Mouse (Mus musculus) MEL-GATA-1-ER (cell line): ENCODE results near the gene Ahdc1.

Experiments
- DNase-seq: peaks from one replicate; pipeline ENCODE4 v3.0.0-alpha.2; 2012; ENCODE audit warnings: low read depth; ENCODE audit errors: extremely low read depth

Gene Ahdc1

DNA sequence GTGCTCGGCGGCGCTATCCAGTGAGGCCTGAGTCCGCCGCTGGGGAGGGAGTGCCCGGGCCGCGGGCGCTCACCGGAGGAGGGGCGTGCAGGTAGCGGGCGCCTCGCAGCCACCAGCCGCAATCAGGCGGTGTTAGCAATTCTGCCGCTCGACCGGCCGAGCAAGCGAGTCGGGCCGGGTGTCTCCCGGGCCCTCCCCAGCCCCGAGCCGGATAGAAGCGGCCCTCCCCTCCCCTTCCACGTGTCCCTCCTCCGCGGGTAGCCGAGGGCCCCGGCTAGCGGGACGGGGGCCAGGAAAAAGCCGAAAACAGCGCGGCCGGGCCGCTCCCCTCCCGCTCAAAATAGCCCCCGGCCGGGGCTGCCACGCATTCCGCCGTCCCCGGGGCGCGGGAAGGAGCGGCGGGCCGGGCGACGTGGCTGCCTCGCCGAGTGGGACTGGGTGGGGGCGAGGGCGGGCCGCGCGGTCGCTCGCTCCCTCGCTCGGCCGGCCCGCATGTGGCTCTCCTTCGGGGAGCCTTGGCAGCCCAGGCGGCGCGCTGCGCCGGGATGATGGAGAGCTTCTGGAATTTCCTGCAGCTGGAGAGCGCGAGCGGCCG, 27.6 kb downstream of the Ahdc1 start:
- DNase-seq: no peak

DNA sequence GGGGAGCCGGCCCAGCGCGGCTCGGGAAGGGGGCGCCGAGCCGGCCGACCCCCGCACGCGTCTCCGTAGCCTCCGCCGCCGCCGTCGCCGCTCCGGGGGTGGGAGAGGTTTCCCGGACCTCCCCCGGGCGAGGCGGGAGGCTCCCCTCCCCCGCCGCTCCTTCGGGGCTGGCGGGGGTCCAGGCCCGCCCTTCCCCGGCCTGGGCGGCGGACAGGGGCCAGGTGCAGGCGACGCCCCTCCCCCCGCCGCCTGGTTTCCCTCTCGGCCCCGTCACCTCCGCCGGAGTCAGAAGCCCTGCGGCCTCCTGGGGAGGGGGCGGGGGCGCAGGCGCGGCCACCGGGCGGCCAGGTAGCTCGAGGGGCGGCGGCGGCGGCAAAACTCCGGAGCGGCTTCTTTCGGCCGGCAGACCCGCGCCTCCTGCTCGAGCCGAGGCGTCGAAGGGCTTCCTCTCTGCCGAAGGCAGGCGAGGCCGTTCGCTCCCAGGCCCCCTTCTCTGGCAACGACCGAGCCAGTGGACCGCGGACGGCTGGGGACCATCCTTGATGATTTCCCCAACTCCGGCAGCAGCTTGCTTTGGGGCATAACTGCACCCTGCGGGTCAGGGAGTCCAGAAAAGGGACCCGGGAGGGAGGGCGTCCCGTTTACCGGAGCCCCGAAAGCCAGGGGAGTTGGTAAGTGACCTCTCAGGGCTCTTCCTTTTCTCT, 28.2 kb downstream of the Ahdc1 start:
- DNase-seq: no peak

DNA sequence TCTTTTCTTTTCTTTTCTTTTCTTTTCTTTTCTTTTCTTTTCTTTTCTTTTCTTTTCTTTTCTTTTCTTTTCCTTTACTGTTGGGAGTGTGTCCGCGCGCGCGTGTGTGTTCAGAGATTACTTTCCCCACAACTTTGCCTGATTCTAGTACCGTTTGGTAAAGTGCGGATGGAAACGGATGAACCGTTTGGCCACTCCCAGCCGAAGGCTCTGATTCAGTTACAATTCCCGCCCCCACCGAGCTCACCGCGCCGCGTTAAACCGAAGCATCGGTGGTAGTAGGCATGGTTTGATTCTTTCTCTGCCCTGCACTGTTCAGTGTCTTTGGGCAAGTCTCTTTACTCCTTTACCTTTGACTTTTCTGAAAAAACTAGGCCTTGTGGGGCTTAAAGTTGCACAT, 28.8 kb downstream of the Ahdc1 start:
- no peak for DNase-seq

DNA sequence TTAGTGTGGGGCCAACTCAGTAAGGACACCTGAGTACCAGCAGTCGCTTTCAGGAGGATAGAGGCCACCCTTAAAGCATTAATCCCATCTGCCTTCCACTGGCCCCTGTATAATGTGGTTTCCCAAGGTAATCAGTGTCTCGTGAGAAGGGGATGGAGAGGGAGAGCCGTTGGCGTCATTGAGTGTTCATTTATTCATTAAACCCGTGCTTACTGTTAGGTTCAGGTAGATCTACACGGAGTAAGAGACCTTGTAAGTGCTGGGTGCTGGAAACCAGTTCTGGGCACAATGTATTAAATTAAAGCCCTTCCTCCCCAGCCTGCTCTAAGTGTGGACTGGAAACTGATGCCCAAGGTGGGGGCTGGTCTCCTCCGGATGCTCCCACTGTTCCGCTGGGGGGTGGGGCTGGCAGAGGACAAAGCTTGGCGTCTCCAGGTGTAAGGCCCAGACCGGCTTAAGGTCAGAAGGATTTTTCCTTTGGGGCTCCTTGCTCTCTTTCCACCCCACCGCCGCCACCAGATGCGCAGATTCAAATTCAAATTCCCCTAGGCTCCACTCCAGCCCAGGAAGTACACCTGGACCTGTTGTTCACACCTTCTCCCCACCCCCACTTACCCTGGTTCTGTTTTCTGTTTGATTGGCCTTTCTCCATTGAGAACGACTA, 29.3 kb downstream of the Ahdc1 start:
- DNase-seq: no peak

DNA sequence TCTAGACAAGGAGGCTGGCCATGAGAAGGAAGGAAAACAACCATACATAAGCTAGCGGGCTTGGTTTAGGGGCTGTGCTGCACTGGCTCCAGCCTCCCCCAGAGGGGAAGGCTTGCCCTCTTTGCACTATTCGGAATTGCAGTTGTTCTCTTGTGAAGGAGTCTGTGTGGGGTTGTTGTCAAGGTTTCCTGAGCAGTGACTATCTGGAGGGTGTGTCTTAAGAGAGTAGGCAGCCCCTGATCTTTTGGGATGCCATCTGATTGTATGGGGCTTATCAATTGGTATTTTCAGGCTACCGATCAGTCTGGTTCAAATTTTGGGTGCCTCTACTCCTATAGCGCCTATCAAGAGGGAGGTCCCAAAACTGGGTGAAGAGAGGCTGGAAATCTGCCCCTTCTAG, 31.2 kb downstream of the Ahdc1 start:
- DNase-seq: no peak

DNA sequence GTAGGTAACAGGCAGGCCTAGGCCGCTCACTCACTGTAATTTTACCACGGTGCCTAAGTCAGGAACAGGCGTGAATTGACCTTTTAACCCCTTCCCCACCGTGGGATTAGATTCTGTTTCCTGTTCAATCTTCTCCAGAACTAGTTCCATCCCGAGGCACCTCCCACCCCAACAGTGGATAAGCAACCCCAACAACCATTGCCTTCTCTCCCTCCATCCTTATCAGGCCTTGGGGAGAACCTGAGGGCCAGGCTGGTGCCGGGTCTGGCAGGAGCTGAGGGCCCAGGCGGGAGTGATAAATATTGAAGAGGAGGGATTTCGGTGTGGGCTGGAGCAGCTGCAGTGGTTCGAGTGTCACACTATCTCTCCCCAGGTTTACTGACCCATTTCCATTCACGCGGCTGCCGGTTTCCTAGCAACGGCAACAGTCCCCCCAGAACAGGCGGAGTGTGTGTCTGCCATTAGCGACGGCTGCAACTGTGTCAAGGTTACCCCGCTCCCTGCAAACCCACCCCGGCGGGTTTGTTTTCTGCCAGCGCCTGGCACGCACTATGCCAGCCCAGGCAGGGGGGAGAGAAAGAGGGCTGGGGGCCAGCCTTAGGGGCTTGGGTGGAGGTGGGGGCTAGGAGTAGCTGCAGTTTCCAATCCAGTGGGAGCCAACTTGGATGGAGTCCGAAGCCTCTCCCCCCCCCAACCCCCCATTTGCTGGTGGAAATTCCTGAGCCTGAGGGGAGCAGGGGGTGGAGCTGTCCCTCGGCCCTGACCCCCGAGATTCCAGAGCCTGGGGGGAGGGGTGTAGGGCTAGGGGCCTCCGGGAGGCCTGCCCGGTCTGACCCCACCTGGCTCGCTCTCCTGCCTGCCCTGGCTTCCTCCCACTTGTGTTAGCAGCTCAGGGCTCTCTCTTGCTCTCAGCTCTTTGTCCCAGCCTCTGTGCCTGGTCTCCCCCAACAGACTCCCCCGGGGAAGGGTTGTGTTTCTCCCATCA, 31.9 kb downstream of the Ahdc1 start:
- no peak for DNase-seq

DNA sequence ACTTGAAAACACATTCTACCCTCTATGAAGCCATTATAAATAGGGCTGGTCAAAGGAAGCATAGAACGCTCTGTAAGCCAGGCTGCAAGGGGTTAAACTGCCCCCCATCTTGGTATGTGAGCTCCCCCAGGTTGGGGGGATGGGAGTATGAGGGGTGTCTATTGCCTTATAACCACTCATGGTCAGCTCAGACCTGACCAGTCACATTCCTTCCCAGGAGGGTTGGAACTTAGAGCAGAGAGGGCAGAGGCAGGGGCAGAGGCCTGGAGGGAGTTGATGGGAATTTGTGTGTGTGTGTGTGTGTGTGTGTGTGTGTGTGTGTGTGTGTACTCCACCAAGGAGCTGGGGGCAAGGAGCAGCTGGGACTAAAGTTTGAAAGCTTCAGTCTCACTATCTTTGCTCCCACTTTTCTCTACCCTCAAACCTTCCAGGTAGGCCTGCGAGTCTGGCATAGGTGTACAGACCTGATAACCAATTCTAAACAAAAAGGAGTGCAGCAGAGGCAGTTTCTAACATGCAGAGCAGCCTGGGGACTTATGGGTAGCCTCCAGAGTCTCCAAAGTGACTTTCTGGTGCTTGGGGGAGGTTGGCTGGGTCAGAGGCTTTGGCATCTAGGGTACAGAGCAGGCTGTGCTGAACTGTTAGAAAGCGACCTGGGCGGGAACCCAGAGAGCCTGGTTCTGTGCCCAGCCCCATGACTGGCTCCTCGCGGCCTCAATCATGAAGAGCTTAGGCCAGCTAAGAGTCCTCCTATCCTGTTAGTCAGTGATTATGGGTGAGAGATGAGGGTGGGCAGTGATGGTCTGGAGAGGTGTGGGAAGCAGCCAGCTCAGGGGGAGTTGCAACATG, 33.0 kb downstream of the Ahdc1 start:
- no peak for DNase-seq

DNA sequence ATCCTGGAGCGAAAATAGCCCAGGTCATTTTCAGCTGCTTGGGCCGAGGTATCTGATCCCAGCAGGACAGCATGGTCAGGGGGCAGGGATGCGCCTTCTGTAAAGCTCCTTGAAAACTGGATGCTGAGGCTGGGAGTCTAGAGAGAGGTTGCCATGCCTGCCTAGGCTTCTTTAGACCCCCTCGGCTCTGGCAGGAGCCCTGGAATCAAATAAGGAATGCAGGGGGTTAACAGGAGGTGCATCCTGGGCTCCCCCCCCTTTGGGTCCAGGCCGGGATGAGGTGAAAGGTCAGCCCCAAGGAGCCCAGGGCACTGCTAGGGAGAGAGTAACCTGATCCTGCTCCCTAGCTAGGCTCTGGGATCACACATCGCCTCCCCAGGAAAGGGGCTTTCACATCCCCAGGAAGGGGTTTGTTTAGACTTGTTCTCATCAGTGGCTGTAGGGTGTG, 33.6 kb downstream of the Ahdc1 start:
- DNase-seq: no peak

DNA sequence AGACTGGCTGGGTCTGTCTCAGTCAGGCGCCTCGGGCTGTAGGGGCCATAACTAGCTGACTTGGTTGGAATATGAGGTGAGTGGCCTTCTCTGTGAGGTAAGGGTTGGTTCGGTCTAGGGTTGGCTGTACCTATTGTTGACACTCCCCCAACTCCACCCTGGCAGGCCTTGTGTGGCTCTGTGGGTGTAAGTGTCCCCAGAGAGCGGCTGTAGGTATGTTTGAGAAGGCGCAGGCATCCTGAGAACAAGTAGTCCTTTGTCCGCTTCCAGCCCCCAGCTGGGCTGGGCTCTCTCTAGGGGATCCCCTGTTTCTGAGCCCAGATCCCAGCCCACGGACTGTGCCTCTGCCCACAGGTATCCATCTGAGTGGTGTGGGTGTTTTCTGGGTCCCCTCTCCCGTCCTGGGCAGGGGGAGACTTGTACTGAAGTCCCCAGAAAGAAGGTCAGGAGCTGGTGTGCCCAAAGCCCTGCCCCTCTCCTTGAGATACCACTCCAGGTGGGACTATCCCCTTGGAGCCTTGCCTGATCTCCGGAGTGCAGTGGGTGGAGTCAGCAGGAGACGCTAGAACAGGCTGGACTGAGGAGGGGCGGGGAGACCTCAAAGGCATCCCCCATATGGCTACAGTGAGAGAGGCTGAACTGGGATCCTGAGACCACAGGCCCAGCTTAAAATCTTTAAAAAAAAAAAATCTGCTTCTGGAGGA, 34.9 kb downstream of the Ahdc1 start:
- DNase-seq: no peak

DNA sequence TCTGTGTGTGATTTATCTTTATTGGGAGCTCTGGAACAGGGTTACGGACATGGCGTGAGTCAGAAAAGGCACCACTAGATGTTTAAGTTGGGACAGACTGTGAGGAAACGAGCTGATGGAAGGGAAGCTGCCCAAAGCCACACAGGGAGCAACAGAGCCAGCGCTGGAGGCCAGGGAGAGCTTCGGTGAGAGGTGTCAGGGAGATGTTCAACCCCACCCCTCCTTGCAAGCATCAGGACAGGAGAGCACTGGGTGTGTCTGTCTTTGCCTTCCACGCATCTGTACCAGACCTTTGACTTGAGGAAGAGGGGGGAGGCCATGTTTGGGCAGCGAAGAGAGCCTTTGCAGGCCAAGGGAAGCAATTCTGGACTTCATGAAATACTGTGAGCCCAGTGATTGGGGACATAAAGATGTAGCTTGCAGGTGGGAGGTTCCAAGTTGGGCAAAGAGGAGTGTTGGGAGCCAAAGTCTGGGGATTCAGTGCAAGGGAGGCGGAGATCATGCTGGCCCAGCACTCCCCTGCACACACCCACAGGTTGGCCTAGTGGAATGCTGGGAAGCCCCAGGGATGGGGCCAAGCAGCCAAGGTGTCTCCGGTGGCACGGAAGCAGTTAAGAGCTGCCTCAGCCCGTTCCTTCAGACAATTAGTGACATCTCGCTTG, 35.8 kb downstream of the Ahdc1 start:
- no peak for DNase-seq

DNA sequence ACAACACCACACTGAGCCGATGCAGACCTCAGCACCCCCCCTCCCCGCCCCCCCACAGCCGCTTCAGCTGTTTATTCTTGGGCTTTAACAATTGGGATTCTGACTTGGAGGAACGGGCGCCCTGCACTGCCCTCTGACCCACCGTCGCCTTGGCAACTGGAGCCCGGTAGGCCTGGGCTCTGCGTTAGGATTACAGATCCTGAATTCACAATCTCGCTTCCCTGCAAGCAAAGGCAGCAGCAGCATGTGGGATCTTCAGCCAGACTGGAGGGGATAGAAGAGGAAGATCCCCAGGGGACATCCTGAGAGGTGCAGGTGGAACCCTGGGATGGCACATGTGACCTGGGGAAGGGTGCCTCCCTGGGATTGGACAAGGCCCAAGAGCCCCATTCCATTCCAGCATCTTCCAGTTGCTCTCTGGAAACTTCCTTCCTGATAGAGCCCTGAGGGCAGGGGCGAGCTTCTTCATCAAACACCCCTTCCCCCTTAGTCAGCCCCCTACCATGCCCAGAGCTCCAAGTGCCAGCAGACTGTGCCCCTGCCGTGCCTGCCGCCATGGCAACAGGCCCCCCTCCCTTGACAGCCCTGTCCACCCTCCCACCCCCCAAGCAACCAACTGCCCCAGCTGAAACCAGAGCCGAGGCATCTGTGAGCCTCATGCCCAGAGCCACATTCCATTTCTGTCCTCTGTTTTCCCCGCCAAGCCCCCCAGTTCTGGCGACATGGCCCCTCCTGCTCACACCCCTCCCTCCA, 36.5 kb downstream of the Ahdc1 start:
- no peak for DNase-seq

DNA sequence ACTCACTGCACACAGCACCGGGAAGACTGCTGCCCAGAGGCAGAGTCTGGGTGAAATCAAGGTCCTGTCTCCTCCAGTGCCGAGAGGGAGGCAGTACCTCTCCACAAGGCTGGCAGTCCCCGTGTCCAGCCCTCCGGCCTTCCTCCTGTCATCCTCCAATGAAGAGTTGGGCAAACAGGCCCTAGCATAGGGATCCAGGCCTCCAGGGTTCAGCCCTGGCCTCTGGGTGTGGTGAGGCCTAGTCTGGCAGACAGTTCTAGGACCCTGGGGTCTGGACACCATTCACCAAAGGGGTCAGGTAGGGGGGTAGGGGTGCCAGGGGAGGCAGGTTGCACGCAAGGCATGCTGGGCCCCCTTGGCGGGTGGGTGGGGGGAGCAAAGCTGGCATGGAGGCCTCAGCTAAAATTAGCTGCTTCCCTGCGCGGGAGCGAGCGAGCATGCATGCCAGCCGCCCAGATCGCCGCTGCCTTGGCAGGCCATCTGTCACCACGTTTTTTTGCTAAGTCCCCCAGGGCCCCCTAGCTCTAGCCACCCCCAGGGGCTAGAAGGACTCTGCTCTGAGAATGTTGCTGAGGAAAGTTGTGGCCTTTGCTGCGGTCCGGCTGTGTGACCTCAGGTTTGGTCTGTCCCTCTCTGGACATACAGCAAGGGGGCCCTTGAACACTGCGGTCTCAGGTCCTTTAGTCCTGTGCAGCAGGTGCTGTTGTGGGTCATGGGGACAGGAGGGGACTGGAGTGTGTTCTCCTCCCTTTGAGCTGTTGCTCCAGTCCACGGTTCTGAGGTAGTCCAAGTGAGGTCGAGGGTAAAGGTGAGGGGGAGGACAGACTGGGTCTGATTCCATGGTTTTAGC, 38.2 kb downstream of the Ahdc1 start:
- no peak for DNase-seq

DNA sequence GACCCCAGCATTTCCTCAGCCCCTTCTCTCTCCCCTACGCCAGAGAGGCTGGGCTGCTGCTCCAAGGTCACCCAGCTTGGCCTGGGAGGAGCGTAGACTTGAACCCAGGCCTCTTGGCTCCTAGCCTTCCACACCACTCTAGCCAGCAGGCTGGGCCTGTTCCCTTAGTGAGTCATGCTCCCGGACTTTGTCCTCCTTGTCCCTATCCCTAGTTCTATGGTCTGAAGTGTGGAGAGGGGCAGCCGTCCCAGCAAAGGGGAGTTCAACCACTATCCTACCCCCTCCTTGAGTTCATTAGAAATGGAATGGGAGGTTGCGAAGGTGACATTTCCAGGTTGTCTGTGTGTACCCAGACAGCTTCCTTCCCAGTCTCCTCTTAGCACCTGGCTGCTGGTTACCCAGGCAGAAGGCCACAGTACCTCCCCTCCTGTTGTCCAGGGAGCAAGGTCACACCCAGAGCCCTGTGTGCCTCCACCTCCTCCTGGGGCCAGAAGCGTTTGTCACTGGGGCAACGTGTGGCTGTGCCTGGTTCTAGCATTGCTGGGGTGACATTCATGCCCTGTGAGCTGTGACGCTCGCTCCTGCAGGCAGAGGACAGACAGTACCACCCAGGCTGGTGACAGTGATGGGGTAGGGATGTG, 39.3 kb downstream of the Ahdc1 start:
- DNase-seq: no peak

DNA sequence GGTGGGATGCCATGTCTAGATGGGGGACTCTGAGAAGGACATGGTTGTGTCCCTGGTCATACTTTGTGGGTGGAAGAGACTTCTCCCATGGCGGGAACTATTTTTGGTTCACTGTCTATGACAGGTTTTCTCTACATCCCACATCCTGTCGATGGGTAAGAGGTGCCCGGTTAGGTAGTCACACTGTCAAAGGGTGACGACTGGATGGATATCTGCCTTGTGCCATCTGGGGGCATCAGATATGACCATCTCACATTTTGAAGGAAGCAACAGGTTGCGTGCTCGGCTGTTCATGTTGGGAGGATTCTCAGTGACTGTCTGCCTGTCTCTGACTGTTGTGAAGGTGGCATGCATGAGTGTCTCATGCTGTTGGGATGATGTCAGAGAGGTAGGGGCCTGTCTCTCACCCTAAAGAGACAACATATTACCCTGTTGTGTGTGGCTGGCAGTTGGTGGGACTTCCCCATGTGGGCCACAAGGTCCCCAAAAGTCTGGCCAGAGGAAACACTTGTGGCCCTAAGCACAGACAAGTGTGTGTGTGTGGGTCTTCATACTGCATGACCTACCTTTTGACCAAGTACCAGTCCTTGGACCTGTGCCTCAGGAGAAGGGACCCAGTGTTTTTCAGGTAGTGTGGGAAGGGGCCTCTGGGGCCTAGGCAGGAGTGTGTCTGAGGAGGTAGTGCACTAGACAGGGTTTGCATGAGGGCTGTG, 39.9 kb downstream of the Ahdc1 start:
- no peak for DNase-seq

DNA sequence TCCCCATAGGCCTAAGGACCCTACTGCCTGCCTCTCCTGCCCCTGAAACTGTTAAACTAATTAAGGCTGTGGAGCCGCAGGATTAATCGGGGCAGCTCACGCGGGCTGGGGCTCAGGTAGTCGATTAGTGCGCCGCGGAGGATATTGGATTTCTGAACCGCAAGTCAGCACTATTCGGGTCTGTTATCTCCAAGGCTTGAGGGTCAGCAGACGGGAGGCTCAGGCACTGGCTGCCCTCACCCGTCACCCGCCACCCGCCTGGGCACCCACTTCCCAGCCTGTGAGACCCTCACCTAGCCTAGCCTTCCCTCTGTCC, 40.4 kb downstream of the Ahdc1 start:
- no peak for DNase-seq

DNA sequence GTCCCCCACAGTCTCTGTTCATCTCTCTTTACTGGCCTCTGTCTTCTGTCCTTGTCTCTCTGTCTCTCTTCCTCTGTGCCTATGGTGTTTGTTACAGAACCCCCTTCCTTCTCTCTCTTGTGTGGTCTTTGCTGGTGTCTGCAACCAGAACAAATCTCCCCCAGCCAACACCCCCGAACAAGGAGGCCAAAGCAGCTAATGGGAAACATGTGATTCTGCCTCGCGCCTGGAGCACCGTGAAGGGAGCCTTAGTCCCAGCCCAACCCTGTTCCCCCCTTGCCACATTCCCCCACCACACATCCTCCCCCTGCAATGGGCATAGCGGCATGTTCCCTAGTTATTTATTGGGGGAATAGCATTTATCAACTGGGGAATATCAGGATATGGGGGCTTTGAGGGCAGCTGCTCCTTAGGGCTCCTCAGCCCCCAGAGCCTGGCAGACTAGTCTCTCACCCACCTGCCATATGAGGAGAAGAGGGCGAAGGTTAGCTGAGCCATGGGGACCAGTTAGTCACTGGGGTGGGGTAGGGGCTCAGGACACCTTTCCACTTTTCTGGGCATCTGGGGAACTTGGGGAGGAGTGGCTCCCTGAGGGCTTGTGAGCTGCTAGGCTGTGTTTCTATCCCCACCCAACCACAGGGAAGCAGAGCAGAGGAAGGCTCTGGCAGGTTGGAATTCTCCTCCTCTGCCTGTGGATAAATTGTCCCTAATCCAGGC, 41.1 kb downstream of the Ahdc1 start:
- no peak for DNase-seq
